Mouse (Mus musculus): ENCODE data around the gene Igfbpl1. TPM values are rescaled to one million over a fixed set of nuclear protein-coding genes. Genes with fewer than 3 reads are reported as not detected.

The Igfbpl1 gene
- polyA plus RNA-seq, 1 experiment from 2014 or later: 0.34 TPM

DNA sequence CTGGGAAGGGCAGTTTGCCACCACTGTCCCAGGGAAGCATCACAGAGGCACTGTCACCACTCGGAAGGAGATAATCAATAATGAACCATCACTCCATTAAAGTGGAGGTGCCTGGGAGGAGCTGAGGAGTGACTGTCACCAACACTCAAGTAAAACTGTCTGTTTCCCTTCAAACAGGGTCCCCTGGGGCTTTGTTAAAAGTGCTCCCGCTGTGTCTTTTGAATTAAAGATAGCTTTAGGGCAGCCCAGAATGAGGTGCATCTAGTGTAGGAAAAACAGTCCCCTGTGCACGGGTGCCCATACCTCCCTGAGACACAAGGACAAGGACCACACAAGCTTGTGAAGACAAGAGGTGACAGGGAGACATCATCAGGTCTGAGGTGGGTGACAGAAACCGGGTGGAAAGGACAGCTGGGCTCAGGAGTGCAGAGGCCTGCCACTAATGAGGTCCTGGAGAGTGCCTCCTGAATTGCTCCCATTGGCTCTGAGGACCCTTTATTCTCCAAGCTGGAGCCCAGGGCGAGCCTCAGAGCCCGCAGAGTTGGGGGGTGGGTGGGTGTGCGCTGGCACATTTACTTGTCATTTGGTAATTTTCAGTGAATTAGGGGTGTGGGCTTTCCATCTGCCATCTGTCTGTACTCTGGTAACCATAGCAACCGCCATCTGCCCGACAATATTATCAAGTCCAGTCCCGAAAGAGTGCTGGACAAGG is 2.5 kb downstream of the Igfbpl1 start:
- peaks cover 51% of the 10 kb centered on the region for H3K27me3 ChIP-seq (replicated peaks; ENCODE audit: control insufficient read depth, insufficient read depth, low read length)

DNA sequence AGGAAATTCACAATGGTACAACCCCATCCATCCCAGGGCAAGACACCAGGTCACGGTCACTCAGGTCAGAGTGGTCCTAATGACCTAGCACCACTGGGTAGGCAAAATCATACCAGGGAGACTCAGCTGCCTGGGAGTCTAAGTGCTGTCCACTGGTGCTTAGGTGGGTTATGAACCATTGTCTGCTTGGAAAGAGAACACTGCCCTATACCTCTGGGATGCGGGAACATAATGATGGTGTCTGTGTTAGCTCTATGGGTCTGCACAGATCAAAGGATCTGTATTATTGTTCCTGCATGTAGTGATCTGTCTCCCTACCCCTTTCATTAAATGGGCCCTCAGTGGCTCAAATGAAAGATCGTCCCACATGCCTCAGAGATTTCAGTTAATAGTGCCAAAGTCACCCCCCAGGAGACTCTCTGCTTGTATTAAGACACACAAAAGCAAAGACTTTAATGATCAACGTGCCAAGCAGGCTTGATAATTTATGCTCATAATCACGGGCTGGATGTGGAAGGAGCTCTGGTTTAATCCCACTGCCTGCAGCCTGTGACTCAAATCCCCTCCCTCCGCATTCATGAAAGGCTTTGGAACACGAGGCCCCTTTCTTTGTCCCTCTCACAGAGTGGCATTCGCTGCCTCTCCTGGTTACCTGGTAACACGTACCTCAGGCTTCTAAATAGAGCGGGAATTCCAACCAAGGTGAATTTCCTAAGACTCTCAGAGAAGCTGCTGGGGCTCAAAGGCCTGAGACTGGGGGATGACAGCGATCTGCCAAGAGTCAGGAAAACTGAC is 3.7 kb downstream of the Igfbpl1 start:
- Histone ChIP-seq H3K27ac (ENCODE audit: low read length) (no peak overlapping the region), H3K4me2 (ENCODE audit: low read depth, low read length) (no peak overlapping the region), H3K27me3 (replicated peaks; ENCODE audit: control insufficient read depth, insufficient read depth, low read length) (peaks cover 43% of the 10 kb centered on the region), H3K36me3 (ENCODE audit: control insufficient read depth, insufficient read depth, low read length) (no peaks in the 10 kb centered on the region), H3K9ac (ENCODE audit: low read depth, low read length) (no peak overlapping the region), H3K4me3 (ENCODE audit: low read length) (no peak overlapping the region), H3K9me3 (ENCODE audit: control insufficient read depth, low read length) (no peaks in the 10 kb centered on the region), H3K4me1 (ENCODE audit: control insufficient read depth, insufficient read depth, low read length) (peaks cover 19% of the 10 kb centered on the region)
- WGBS: 42% methylated on average over 11 of the region's 11 CpGs
- no peak for ATAC-seq

More for the DNA sequence above, 2.5 kb downstream of the Igfbpl1 start:
- Histone ChIP-seq H3K9ac (ENCODE audit: low read depth, low read length) (no peak overlapping the region), H3K36me3 (ENCODE audit: control insufficient read depth, insufficient read depth, low read length) (no peaks in the 10 kb centered on the region), H3K27ac (ENCODE audit: low read length) (no peak overlapping the region), H3K4me2 (ENCODE audit: low read depth, low read length) (no peak overlapping the region), H3K4me3 (ENCODE audit: low read length) (no peak overlapping the region), H3K4me1 (ENCODE audit: control insufficient read depth, insufficient read depth, low read length) (peaks cover 12% of the 10 kb centered on the region), H3K9me3 (ENCODE audit: control insufficient read depth, low read length) (no peaks in the 10 kb centered on the region)
- WGBS: 22% methylated on average over 10 of the region's 10 CpGs
- ATAC-seq: no peak

DNA sequence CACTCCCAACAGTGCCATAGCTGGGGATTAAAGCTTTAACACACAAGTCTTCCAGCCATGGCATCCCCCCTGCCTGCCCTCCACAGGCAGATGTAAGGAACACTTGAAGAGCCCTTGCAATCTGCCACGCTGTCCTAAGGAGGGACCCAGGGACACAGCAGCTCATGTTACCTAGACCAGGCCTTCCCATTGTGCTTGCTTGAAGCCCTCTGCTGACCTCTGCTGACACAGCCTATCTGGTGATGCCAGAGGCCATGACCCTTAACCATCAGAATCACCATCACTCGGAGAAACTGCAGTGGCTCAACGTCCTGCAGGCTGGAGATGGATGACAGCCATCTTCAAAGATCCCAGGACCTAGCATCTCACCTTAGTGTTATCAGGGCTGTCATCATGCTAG is 4.7 kb downstream of the Igfbpl1 start:
- no peak overlapping the region for H3K27ac ChIP-seq (ENCODE audit: low read length)
- no peaks in the 10 kb centered on the region for H3K36me3 ChIP-seq (ENCODE audit: control insufficient read depth, insufficient read depth, low read length)
- H3K4me3 ChIP-seq (ENCODE audit: low read length): no peak overlapping the region
- 40% methylated on average over 3 of the region's 3 CpGs for WGBS
- ATAC-seq: no peak
- peaks cover 33% of the 10 kb centered on the region for H3K27me3 ChIP-seq (replicated peaks; ENCODE audit: control insufficient read depth, insufficient read depth, low read length)
- no peak overlapping the region for H3K4me2 ChIP-seq (ENCODE audit: low read depth, low read length)
- H3K4me1 ChIP-seq (ENCODE audit: control insufficient read depth, insufficient read depth, low read length): peaks cover 19% of the 10 kb centered on the region
- H3K9ac ChIP-seq (ENCODE audit: low read depth, low read length): no peak overlapping the region
- no peaks in the 10 kb centered on the region for H3K9me3 ChIP-seq (ENCODE audit: control insufficient read depth, low read length)

DNA sequence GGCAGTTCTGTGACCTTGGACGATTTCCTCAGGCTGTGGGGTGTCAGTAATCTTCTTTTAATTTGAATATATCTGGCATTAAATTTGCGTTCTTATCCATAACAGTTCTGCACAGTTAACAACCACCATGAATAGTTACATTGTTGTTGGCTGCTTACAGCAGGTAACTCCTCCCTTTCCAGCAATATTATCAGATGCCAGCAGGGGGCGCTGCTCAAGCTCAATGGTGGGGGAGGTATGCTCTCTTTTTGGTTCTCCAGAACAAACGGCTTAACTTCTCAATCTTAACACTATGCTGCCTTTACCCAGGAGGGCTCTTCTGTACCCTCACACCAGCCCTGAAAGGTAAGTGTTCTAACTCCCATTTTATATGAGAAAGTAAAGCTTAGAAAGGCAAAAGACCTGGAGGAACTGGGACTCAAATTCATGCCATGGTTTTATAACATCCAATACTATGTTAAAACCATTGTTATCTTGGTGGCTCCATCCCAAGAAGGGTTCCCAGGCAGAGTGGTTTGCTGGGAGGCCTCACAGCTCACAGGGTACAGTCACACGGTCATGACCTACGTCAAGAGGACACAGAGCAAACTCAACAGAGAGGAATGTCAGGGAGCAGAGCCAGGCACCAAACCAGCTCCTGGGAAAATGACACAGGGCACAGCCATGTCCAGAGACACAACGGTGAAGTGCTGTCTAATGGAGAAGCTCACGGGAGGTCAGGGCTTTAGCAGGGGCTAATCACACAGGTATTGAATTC is 6.5 kb downstream of the Igfbpl1 start:
- Histone ChIP-seq H3K4me2 (ENCODE audit: low read depth, low read length) (no peak overlapping the region), H3K4me1 (ENCODE audit: control insufficient read depth, insufficient read depth, low read length) (peaks cover 14% of the 10 kb centered on the region), H3K9ac (ENCODE audit: low read depth, low read length) (no peak overlapping the region), H3K4me3 (ENCODE audit: low read length) (no peak overlapping the region), H3K36me3 (ENCODE audit: control insufficient read depth, insufficient read depth, low read length) (no peaks in the 10 kb centered on the region), H3K27me3 (replicated peaks; ENCODE audit: control insufficient read depth, insufficient read depth, low read length) (peaks cover 17% of the 10 kb centered on the region), H3K9me3 (ENCODE audit: control insufficient read depth, low read length) (no peaks in the 10 kb centered on the region), H3K27ac (ENCODE audit: low read length) (no peak overlapping the region)
- 39% methylated on average over 8 of the region's 8 CpGs for WGBS
- 0 out of 2 replicates have a peak, but pooled peaks have one; percentile 16 for ATAC-seq

DNA sequence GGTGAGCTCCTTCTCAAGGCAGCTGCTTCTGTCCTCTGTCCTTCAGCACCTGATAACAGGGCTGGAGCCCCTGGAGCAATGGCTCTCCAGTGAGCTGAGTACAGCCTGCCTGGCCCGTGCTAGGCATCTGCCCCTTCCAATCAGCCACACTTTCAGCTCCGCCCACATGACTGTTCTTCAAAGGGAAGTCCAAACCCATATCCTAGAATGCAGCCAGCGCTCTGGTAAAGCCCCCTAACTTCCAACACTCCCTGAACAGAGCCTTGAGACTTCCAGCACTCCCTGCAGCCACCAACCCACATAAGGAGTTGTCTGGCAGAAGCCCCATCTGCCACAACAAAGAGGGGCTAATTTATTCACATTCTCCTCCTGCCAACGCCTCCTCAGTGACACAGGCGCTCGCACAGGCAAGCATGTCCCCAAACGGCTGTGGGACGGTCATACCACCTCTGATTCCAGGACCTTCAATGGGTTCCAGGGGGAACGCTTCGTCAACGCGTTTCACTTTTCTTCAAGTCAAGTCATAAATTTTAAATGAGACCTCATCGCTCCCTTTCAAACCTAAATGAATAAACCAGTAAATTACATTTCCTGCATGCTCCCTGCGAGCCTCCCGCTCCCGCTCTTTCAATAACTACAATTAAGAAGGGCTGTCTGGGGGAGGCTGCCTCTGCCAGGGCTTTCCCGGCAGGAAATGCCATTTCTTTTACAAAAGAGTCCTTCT is 7.4 kb downstream of the Igfbpl1 start:
- H3K4me1 ChIP-seq (ENCODE audit: control insufficient read depth, insufficient read depth, low read length): peaks cover 14% of the 10 kb centered on the region
- ATAC-seq: peak; percentile 68
- peaks cover 8% of the 10 kb centered on the region for H3K27me3 ChIP-seq (replicated peaks; ENCODE audit: control insufficient read depth, insufficient read depth, low read length)
- H3K9ac ChIP-seq (ENCODE audit: low read depth, low read length): 0 out of 2 replicates have a peak overlapping the region, but pooled peaks have one; percentile 2
- 7% methylated on average over 17 of the region's 17 CpGs for WGBS
- H3K4me2 ChIP-seq (ENCODE audit: low read depth, low read length): peak overlapping the region; percentile 54
- peak overlapping the region; percentile 5; the same call in 1 of the 2 replicates for H3K27ac ChIP-seq (ENCODE audit: low read length)
- peak overlapping the region; percentile 29 for H3K4me3 ChIP-seq (ENCODE audit: low read length)
- H3K9me3 ChIP-seq (ENCODE audit: control insufficient read depth, low read length): no peaks in the 10 kb centered on the region
- no peaks in the 10 kb centered on the region for H3K36me3 ChIP-seq (ENCODE audit: control insufficient read depth, insufficient read depth, low read length)

DNA sequence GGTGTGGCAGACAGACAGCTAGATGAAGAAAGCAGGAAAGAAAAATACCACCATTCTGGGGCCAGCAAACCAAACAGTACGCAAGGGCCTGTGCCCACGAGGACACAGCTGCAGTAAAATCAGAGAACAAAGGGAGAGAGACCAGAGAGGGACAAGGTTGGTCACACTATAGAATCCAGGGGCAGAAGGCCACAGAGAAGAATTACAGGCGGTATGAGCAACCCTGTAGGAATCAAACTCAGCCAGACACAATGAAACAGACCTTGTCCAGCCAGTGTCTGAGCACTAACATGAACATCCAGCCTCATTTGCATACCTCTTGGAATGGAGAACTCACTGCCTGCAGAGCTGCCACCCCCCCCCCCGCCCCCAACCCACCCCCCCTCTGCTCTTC is 7.9 kb downstream of the Igfbpl1 start:
- Histone ChIP-seq H3K4me1 (ENCODE audit: control insufficient read depth, insufficient read depth, low read length) (peaks cover 14% of the 10 kb centered on the region), H3K9ac (ENCODE audit: low read depth, low read length) (no peak overlapping the region), H3K27ac (ENCODE audit: low read length) (no peak overlapping the region), H3K4me2 (ENCODE audit: low read depth, low read length) (peak overlapping the region; percentile 54), H3K9me3 (ENCODE audit: control insufficient read depth, low read length) (no peaks in the 10 kb centered on the region), H3K36me3 (ENCODE audit: control insufficient read depth, insufficient read depth, low read length) (no peaks in the 10 kb centered on the region), H3K4me3 (ENCODE audit: low read length) (peak overlapping the region; percentile 29; the same call in 1 of the 2 replicates), H3K27me3 (replicated peaks; ENCODE audit: control insufficient read depth, insufficient read depth, low read length) (0 out of 2 replicates have a peak, but pooled peaks cover 6% of the 10 kb centered on the region)
- WGBS: 32% methylated on average over 4 of the region's 4 CpGs
- peak; percentile 45; the same call in 1 of the 2 replicates for ATAC-seq

DNA sequence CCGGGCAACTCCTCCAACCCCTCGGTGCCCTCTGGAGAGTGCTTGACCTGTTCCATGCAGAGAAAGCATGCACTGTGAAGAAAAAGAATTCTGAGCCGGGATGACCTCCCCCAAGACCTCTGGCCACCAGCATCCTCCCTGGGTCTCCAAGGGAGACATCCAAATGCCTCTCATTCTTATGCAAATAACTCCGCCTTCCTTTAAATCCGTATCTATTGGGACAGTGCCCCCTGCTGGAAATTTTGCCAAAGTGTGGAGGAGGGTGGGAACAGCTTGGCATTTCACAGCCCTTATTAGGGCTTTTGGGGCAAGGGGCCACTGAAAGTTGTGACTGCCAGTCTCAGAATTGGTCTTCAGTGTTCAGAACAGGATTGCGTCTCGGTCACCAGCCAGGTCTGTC is 11.2 kb downstream of the Igfbpl1 start:
- no peak overlapping the region for H3K4me3 ChIP-seq (ENCODE audit: low read length)
- H3K9me3 ChIP-seq (ENCODE audit: control insufficient read depth, low read length): no peaks in the 10 kb centered on the region
- no peak overlapping the region for H3K27ac ChIP-seq (ENCODE audit: low read length)
- no peaks in the 10 kb centered on the region for H3K27me3 ChIP-seq (replicated peaks; ENCODE audit: control insufficient read depth, insufficient read depth, low read length)
- H3K36me3 ChIP-seq (ENCODE audit: control insufficient read depth, insufficient read depth, low read length): no peaks in the 10 kb centered on the region
- no peak overlapping the region for H3K4me2 ChIP-seq (ENCODE audit: low read depth, low read length)
- ATAC-seq: no peak
- H3K4me1 ChIP-seq (ENCODE audit: control insufficient read depth, insufficient read depth, low read length): peaks cover 14% of the 10 kb centered on the region
- 47% methylated on average over 7 of the region's 7 CpGs for WGBS
- H3K9ac ChIP-seq (ENCODE audit: low read depth, low read length): no peak overlapping the region

DNA sequence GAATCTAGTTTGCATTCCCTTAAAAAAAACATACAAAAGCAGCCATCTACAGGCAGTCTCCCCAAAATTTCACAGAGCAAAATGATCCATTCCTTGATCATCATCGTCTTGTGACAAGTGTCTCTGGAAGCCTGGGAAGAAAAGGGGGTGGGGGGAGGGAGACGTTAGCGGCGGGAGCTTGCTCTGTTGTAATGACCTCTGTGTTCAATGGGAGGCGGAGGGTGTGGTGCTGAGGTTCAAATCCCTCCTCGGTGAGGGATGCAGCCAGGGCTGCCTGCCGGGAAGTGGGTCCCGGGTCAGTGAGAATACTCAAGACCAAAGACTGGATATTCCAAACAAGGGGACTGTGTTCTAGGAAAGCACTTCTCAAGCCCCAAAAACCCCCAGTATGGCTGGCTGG is 15.5 kb downstream of the Igfbpl1 start:
- Histone ChIP-seq H3K27me3 (replicated peaks; ENCODE audit: control insufficient read depth, insufficient read depth, low read length) (no peaks in the 10 kb centered on the region), H3K4me3 (ENCODE audit: low read length) (no peak overlapping the region), H3K27ac (ENCODE audit: low read length) (no peak overlapping the region), H3K36me3 (ENCODE audit: control insufficient read depth, insufficient read depth, low read length) (no peaks in the 10 kb centered on the region), H3K4me2 (ENCODE audit: low read depth, low read length) (no peak overlapping the region), H3K4me1 (ENCODE audit: control insufficient read depth, insufficient read depth, low read length) (no peaks in the 10 kb centered on the region), H3K9ac (ENCODE audit: low read depth, low read length) (no peak overlapping the region), H3K9me3 (ENCODE audit: control insufficient read depth, low read length) (no peaks in the 10 kb centered on the region)
- WGBS: 27% methylated on average over 8 of the region's 8 CpGs
- no peak for ATAC-seq

Measured in intestine, embryonic 16.5 days (tissue).